Mouse (Mus musculus) hindbrain, postnatal 0 days (tissue): ENCODE measurements around the gene Arl11. TPM values are rescaled to one million over a fixed set of nuclear protein-coding genes. Genes with fewer than 3 reads are reported as not detected.

ENCODE experiments used
- ATAC-seq: fragments of 200-750 bp; cut with Nextera tagmentation; 2 replicates; pipeline ENCODE4 v1.8.0; 2017; ENCODE audit warnings: mild to moderate bottlenecking, moderate TSS enrichment, moderate library complexity
- DNase-seq: peaks from one replicate; pipeline ENCODE4 v3.0.0-alpha.2; 2015; ENCODE audit warnings: low spot score
- H3K27ac ChIP-seq: fragments of 300-500 bp; sonication (generic); 2 replicates; pipeline ENCODE4 v1.5.1; 2014; ENCODE audit warnings: mild to moderate bottlenecking
- H3K27me3 ChIP-seq: fragments of 300-500 bp; sonication (generic); 2 replicates; pipeline ENCODE4 v1.6.1; 2014; ENCODE audit warnings: low read length, mixed read lengths; ENCODE audit not compliant: insufficient read depth
- H3K36me3 ChIP-seq: fragments of 300-500 bp; sonication (generic); 2 replicates; pipeline ENCODE4 v1.6.1; 2014; ENCODE audit warnings: low read length, mixed read lengths; ENCODE audit not compliant: insufficient read depth
- H3K4me1 ChIP-seq: fragments of 300-500 bp; sonication (generic); 2 replicates; pipeline ENCODE4 v1.6.1; 2014; ENCODE audit warnings: antibody characterized with exemption, low read length, mixed read lengths; ENCODE audit not compliant: insufficient read depth
- H3K4me2 ChIP-seq: fragments of 300-500 bp; sonication (generic); 2 replicates; pipeline ENCODE4 v1.6.1; 2014; ENCODE audit warnings: low read depth, mild to moderate bottlenecking, low read length, moderate library complexity, mixed read lengths
- H3K4me3 ChIP-seq: fragments of 300-500 bp; sonication (generic); 2 replicates; pipeline ENCODE4 v1.5.1; 2014; ENCODE audit warnings: low read length
- H3K9ac ChIP-seq: fragments of 300-500 bp; sonication (generic); replicated peaks from 2 replicates; pipeline ENCODE4 v1.6.1; 2014; ENCODE audit warnings: mild to moderate bottlenecking, low read length, moderate library complexity, mixed read lengths
- H3K9me3 ChIP-seq: fragments of 300-500 bp; sonication (generic); 2 replicates; pipeline ENCODE4 v1.6.1; 2016; ENCODE audit warnings: low read length, mixed read lengths
- CTCF ChIP-seq: IDR thresholded peaks from 2 replicates; pipeline ENCODE4 v1.5.1; 2016; ENCODE audit warnings: antibody characterized with exemption, control low read depth, low read depth
- WGBS: fragments of 180-500 bp; shearing (Covaris S2); extraction: QIAGEN DNeasy Blood & Tissue Kit; methylation state at CpG from one replicate; pipeline ENCODE4 v1.1.7; 2014; 5-methylcytosine and 5-hydroxymethylcytosine counted together
- polyA plus RNA-seq: library from polyadenylated mRNA; unstranded; fragments of >200 nt; fragmentation: Nextera tagmentation; extraction: Ambion mirVana; gene quantifications from 2 replicates; pipeline ENCODE4 v1.2.1, GENCODE M21; 2015
- total RNA-seq: library from RNA; depleted of rRNA; stranded (reverse); fragments of >200 nt; gene quantifications from 2 replicates; pipeline ENCODE4 v1.2.3, GENCODE M21; 2014

The Arl11 gene
- total and polyA plus RNA-seq, 2 experiments from 2014 or later, result 0.56 to 0.94 TPM

- no peaks in the 10 kb centered on the region for H3K27me3 ChIP-seq
- TF ChIP-seq CTCF, result no peak
- no peak overlapping the region for H3K4me2 ChIP-seq
- 0 out of 2 replicates have a peak, but pooled peaks cover 5% of the 10 kb centered on the region for H3K9me3 ChIP-seq
- H3K9ac ChIP-seq, result no peak overlapping the region
- no peaks in the 10 kb centered on the region for H3K36me3 ChIP-seq
- DNase-seq (no peak), ATAC-seq (no peak)
- 78% methylated on average over 4 of the region's 4 CpGs for WGBS
- H3K27ac ChIP-seq, result no peak overlapping the region
- no peaks in the 10 kb centered on the region for H3K4me1 ChIP-seq
- no peak overlapping the region for H3K4me3 ChIP-seq
Observed at GRCm38 (mm10) chr14:61303969-61304609, 5.5 kb upstream of the Arl11 start.

- Histone ChIP-seq H3K9ac (no peak overlapping the region), H3K27me3 (no peaks in the 10 kb centered on the region), H3K4me3 (no peak overlapping the region), H3K4me1 (no peaks in the 10 kb centered on the region; the same call in 1 of the 2 replicates), H3K9me3 (no peaks in the 10 kb centered on the region), H3K4me2 (no peak overlapping the region), H3K36me3 (no peaks in the 10 kb centered on the region), H3K27ac (no peak overlapping the region)
- TF ChIP-seq CTCF, result no peak
- ATAC-seq, result no peak
- DNase-seq, result no peak
- WGBS, result 68% methylated on average over 7 of the region's 7 CpGs
Observed at GRCm38 (mm10) chr14:61310036-61310772, 651 bp downstream of the Arl11 start.

- no peak for ATAC-seq
- TF ChIP-seq CTCF, result no peak
- no peak overlapping the region for H3K9ac ChIP-seq
Observed at GRCm38 (mm10) chr14:61310963-61311362, 1.4 kb downstream of the Arl11 start.

GRCm38 (mm10) chr14:61316861-61317260 lies 7.3 kb downstream of the Arl11 start:
- peak; percentile 77 for TF ChIP-seq CTCF
- no peak overlapping the region for H3K27ac ChIP-seq
- H3K4me2 ChIP-seq, result no peak overlapping the region
- peak; percentile 77 for DNase-seq
- no peak overlapping the region for H3K4me3 ChIP-seq
- ATAC-seq, result peak; percentile 58; the same call in 1 of the 2 replicates
- H3K27me3 ChIP-seq, result no peaks in the 10 kb centered on the region
- H3K4me1 ChIP-seq, result no peaks in the 10 kb centered on the region
- WGBS, result 45% methylated on average over 4 of the region's 4 CpGs
- no peaks in the 10 kb centered on the region for H3K9me3 ChIP-seq
- no peaks in the 10 kb centered on the region for H3K36me3 ChIP-seq
- no peak overlapping the region for H3K9ac ChIP-seq

More at GRCm38 (mm10) chr14:61310963-61311362, 1.4 kb downstream of the Arl11 start:
- Histone ChIP-seq H3K9me3 (no peaks in the 10 kb centered on the region), H3K36me3 (no peaks in the 10 kb centered on the region), H3K4me3 (no peak overlapping the region), H3K27me3 (no peaks in the 10 kb centered on the region), H3K4me2 (no peak overlapping the region), H3K4me1 (no peaks in the 10 kb centered on the region; the same call in 1 of the 2 replicates), H3K27ac (no peak overlapping the region)
- 59% methylated on average over 12 of the region's 12 CpGs for whole genome bisulfite sequencing
- DNase-seq, result peak; percentile 52

- H3K4me3 ChIP-seq, result no peak overlapping the region
- TF ChIP-seq CTCF, result no peak
- WGBS, result 95% methylated on average over 1 of the region's 1 CpGs
- ATAC-seq (no peak), DNase-seq (no peak)
- H3K27ac ChIP-seq, result no peak overlapping the region
- H3K9me3 ChIP-seq, result peaks cover 8% of the 10 kb centered on the region; the same call in 1 of the 2 replicates
- no peaks in the 10 kb centered on the region for H3K36me3 ChIP-seq
- no peak overlapping the region for H3K4me2 ChIP-seq
- H3K9ac ChIP-seq, result no peak overlapping the region
- no peaks in the 10 kb centered on the region for H3K4me1 ChIP-seq
- no peaks in the 10 kb centered on the region for H3K27me3 ChIP-seq
Observed at GRCm38 (mm10) chr14:61320765-61321164, 11.2 kb downstream of the Arl11 start.

GRCm38 (mm10) chr14:61321200-61321599 lies 11.6 kb downstream of the Arl11 start:
- Histone ChIP-seq H3K27ac (no peak overlapping the region), H3K4me3 (no peak overlapping the region), H3K9ac (no peak overlapping the region), H3K36me3 (no peaks in the 10 kb centered on the region), H3K27me3 (no peaks in the 10 kb centered on the region), H3K4me2 (no peak overlapping the region), H3K4me1 (no peaks in the 10 kb centered on the region), H3K9me3 (peaks cover 8% of the 10 kb centered on the region; the same call in 1 of the 2 replicates)
- ATAC-seq, result no peak
- 86% methylated on average over 4 of the region's 4 CpGs for WGBS
- DNase-seq, result no peak
- TF ChIP-seq CTCF, result no peak
